Mouse (Mus musculus) E14TG2a.4 (cell line): Measurements from ENCODE around the gene Higd1a.

Experiments used
- H3K27me3 ChIP-seq: 2 replicates; pipeline ENCODE4 v1.6.1; 2014; ENCODE audit warnings: low read length, control low read depth; ENCODE audit not compliant: insufficient read depth
- H3K36me3 ChIP-seq: 2 replicates; pipeline ENCODE4 v1.6.1; 2014; ENCODE audit warnings: low read length, control low read depth; ENCODE audit not compliant: insufficient read depth
- H3K4me1 ChIP-seq: replicated peaks from 2 replicates; pipeline ENCODE4 v1.6.1; 2014; ENCODE audit warnings: low read depth, low read length, control low read depth
- H3K4me3 ChIP-seq: replicated peaks from 2 replicates; pipeline ENCODE4 v1.5.1; 2014; ENCODE audit warnings: mild to moderate bottlenecking, low read length
- H3K9me3 ChIP-seq: 2 replicates; pipeline ENCODE4 v1.6.1; 2014; ENCODE audit warnings: low read length, control low read depth
- CTCF ChIP-seq: conservative IDR thresholded peaks from 2 replicates; pipeline ENCODE4 v1.5.1; 2014; ENCODE audit warnings: low read length
- NANOG ChIP-seq: IDR thresholded peaks from 2 replicates; pipeline ENCODE4 v1.6.1; 2014; ENCODE audit warnings: borderline replicate concordance, low read length, mixed read lengths
- POU5F1 ChIP-seq: IDR thresholded peaks from 2 replicates; pipeline ENCODE4 v1.6.1; 2014; ENCODE audit warnings: low read length, borderline replicate concordance

The Higd1a gene

DNA sequence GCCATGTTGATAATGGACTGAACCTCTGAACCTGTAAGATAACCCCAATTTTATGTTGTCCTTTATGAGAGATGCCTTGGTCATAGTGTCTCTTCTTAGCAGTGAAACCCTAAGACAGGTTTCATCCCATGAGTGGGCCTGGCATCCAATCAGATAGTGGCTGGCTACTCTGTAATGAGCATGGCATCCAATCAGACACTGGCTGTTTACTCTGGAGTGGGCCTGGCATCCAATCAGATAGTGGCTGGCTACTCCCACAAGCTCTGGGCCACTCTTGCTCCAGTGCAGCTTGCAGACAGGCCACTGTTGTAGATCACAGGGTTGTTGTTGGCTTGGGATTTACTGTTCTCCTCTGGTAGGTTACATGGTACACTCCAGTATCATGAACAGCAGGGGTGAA, 15.4 kb upstream of the Higd1a start:
- TF ChIP-seq NANOG, result no peak
- no peak for TF ChIP-seq CTCF
- no peak for TF ChIP-seq POU5F1
- Histone ChIP-seq H3K4me1 (0 out of 2 replicates have a peak, but pooled peaks cover 6% of the 10 kb centered on the region), H3K4me3 (no peak overlapping the region), H3K9me3 (peaks cover 5% of the 10 kb centered on the region), H3K36me3 (no peaks in the 10 kb centered on the region), H3K27me3 (no peaks in the 10 kb centered on the region; the same call in 1 of the 2 replicates)

GRCm38 (mm10) chr9:121872062-121872683, 14.0 kb upstream of the Higd1a start:
- Histone ChIP-seq H3K4me3 (no peak overlapping the region), H3K9me3 (no peaks in the 10 kb centered on the region), H3K36me3 (no peaks in the 10 kb centered on the region), H3K27me3 (no peaks in the 10 kb centered on the region), H3K4me1 (0 out of 2 replicates have a peak, but pooled peaks cover 6% of the 10 kb centered on the region)
- TF ChIP-seq POU5F1 (no peak), NANOG (no peak), CTCF (no peak)

DNA sequence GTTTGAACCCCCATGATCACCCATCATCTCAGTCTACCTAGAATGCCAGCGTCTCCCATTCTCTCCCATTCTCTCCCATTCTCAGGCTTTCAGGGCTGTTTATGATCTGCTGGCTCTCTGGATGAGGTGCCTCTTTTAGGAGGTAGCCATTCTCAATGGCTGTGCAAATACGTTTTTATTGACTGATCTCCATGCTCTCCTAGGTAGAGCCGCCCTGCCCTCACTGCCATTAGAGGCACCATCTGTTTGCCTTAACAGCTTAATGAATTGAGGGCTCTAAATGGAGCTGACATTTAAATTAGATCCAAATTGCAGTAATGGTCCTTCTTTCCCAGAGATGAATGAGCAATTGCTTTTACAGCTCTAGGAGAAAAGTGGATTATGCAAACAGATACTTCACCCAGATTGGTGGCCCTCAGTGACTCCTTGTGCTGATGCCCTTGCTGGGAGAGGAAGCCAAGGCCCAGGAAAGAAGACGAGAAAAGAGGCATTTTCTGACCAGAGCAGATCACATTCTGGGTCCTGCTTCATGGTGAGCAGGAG, 11.9 kb upstream of the Higd1a start:
- no peaks in the 10 kb centered on the region for H3K9me3 ChIP-seq
- H3K27me3 ChIP-seq, result no peaks in the 10 kb centered on the region
- no peaks in the 10 kb centered on the region for H3K36me3 ChIP-seq
- 0 out of 2 replicates have a peak, but pooled peaks cover 6% of the 10 kb centered on the region for H3K4me1 ChIP-seq
- no peak for TF ChIP-seq CTCF
- no peak for TF ChIP-seq NANOG
- TF ChIP-seq POU5F1, result no peak
- no peak overlapping the region for H3K4me3 ChIP-seq

DNA sequence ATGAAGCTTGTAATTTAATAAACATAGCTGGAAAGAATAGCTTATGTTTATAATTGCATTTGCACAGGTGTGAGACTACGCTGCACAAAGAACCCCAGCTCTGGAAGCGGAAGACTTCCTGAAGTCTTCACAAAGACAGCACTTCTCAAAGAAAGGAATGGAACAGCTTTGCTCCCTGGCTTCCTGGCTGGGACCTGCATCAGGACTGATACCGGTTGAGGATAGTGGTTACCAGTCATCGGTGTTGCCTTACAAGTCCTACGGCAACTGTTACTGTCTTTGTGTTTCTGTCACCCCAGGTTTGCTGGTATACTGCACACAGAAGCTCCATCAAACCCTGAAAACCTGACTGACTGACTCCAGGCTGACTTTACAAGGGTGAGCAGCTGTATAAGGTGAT, 11.3 kb upstream of the Higd1a start:
- no peak overlapping the region for H3K4me3 ChIP-seq
- no peaks in the 10 kb centered on the region for H3K4me1 ChIP-seq
- H3K27me3 ChIP-seq, result no peaks in the 10 kb centered on the region
- H3K9me3 ChIP-seq, result no peaks in the 10 kb centered on the region
- TF ChIP-seq NANOG (no peak), POU5F1 (no peak), CTCF (no peak)
- H3K36me3 ChIP-seq, result no peaks in the 10 kb centered on the region

DNA sequence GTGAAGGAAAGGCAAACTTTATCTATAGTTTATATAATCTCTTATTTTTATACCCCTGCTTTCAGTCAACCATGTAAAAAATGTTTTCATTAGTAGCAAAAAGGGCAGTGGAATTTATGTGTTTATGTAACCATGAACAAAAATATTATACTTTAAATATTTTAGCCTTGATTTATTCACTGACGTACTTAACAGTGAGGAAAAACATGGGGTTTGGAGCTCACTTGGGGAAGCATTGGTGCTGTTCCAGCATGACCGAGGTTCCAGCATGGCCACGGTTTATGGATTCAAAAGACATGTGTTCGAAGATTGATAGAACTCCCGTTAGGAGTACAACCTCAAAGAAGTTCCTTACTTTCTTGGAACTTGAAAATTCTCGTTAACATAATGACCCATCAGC, 10.1 kb upstream of the Higd1a start:
- no peak for TF ChIP-seq POU5F1
- no peak for TF ChIP-seq CTCF
- no peak for TF ChIP-seq NANOG
- H3K4me1 ChIP-seq, result no peaks in the 10 kb centered on the region
- no peaks in the 10 kb centered on the region; the same call in 1 of the 2 replicates for H3K27me3 ChIP-seq

DNA sequence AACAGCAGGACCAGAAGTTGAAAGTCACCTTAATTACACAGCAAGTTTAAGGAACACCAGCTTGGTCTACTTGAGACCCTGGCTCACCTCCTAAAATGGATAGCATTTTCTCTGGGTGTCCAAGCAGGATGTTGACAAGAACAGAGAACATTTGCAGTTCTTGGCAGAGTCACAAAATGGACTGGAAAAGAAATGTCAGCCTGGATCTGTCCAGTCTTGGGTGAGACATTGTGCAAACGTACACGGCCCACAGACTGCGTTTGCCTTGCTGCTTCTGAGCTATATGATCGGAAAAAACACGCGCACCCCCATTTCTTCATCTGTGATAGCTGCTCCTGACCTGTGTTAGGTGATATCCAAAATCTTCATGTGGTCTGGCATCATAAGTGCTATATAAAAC, 9.5 kb upstream of the Higd1a start:
- H3K36me3 ChIP-seq, result no peaks in the 10 kb centered on the region
- no peaks in the 10 kb centered on the region for H3K4me1 ChIP-seq
- no peaks in the 10 kb centered on the region for H3K9me3 ChIP-seq
- no peak for TF ChIP-seq NANOG
- no peak for TF ChIP-seq CTCF
- TF ChIP-seq POU5F1, result no peak
- no peak overlapping the region for H3K4me3 ChIP-seq
- H3K27me3 ChIP-seq, result no peaks in the 10 kb centered on the region; the same call in 1 of the 2 replicates

More for the DNA sequence above, 10.1 kb upstream of the Higd1a start:
- Histone ChIP-seq H3K36me3 (no peaks in the 10 kb centered on the region), H3K9me3 (no peaks in the 10 kb centered on the region), H3K4me3 (no peak overlapping the region)

GRCm38 (mm10) chr9:121865425-121866008, 7.4 kb upstream of the Higd1a start:
- H3K4me1 ChIP-seq, result no peaks in the 10 kb centered on the region
- no peaks in the 10 kb centered on the region for H3K36me3 ChIP-seq
- H3K4me3 ChIP-seq, result no peak overlapping the region
- TF ChIP-seq CTCF (no peak), POU5F1 (no peak), NANOG (no peak)
- no peaks in the 10 kb centered on the region; the same call in 1 of the 2 replicates for H3K27me3 ChIP-seq
- no peaks in the 10 kb centered on the region for H3K9me3 ChIP-seq

DNA sequence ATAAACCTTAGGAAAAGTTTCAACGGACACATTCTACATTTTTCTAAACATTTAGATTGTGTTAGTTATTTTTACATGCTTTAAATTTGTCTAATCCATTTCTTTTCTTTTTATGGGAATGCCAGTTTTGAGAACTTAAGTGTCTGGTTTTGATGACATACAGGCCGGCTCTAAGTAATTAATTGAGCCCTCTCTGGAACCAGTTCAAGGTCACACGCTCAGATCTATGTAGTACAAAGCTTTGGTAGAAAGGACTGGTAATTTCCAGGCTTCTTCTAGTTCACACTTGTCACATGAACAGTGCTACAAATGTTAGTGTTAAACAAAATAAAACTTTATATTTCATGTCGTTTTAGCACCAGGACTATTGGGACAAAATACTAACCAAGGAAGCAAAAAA, 6.7 kb upstream of the Higd1a start:
- peaks cover 1% of the 10 kb centered on the region; the same call in 1 of the 2 replicates for H3K36me3 ChIP-seq
- TF ChIP-seq NANOG (no peak), POU5F1 (no peak)
- no peaks in the 10 kb centered on the region; the same call in 1 of the 2 replicates for H3K27me3 ChIP-seq
- no peak overlapping the region for H3K4me3 ChIP-seq
- H3K4me1 ChIP-seq, result no peaks in the 10 kb centered on the region
- H3K9me3 ChIP-seq, result no peaks in the 10 kb centered on the region
